Mouse (Mus musculus) brain, embryonic 14.5 days (tissue): ENCODE data around the gene Fhdc1. TPM values are rescaled to one million over a fixed set of nuclear protein-coding genes. Genes with fewer than 3 reads are reported as not detected.

Experiments used
- DNase-seq: peaks from one replicate; pipeline ENCODE4 v3.0.0-alpha.2; 2011; ENCODE audit warnings: low read depth
- CTCF ChIP-seq: fragments of 200-500 bp; IDR thresholded peaks from 2 replicates; pipeline ENCODE4 v1.5.1; 2012; ENCODE audit warnings: inconsistent platforms, mild to moderate bottlenecking, moderate library complexity, borderline replicate concordance; ENCODE audit not compliant: insufficient read depth, insufficient read length; ENCODE audit errors: extremely low read depth
- POLR2A ChIP-seq: fragments of 200-500 bp; IDR thresholded peaks from 2 replicates; pipeline ENCODE4 v1.6.1; 2012; ENCODE audit warnings: mild to moderate bottlenecking, inconsistent platforms, borderline replicate concordance; ENCODE audit not compliant: poor library complexity, insufficient read depth, insufficient read length, severe bottlenecking; ENCODE audit errors: extremely low read depth
- polyA plus RNA-seq: library from polyadenylated mRNA; depleted of rRNA; stranded (reverse); fragments of >200 nt; gene quantifications from 2 replicates; pipeline ENCODE4 v1.2.3, GENCODE M21; 2012; rRNA removed

Gene Fhdc1
- polyA plus RNA-seq, 1 experiment, result 3.8 TPM

GRCm38 (mm10) chr3:84395840-84396239 is 84.4 kb downstream of the Fhdc1 start:
- no peak for TF ChIP-seq POLR2A
- no peak for TF ChIP-seq CTCF
- DNase-seq, result no peak

GRCm38 (mm10) chr3:84394841-84395447 is 85.3 kb downstream of the Fhdc1 start:
- no peak for DNase-seq
- TF ChIP-seq CTCF (no peak), POLR2A (no peak)

Other genes starting within 250 kb of the Fhdc1 start
- gene Trim2, start 173.6 kb downstream of the Fhdc1 start, polyA plus RNA-seq, result 102 and 118 TPM in 2 replicates
- gene Arfip1, start 102.2 kb upstream of the Fhdc1 start, polyA plus RNA-seq, result 13.6 and 16.4 TPM in 2 replicates
- 0.01 and 0.04 TPM in 2 replicates for gene Tigd4, start 113.1 kb upstream of the Fhdc1 start, polyA plus RNA-seq
- 0.75 and 0.96 TPM in 2 replicates for gene Tmem154, start 185.8 kb upstream of the Fhdc1 start, polyA plus RNA-seq